Mouse (Mus musculus) neural tube, embryonic 11.5 days (tissue): Measurements from ENCODE around the gene Cbr2. TPM values are rescaled to one million over a fixed set of nuclear protein-coding genes. Genes with fewer than 3 reads are reported as not detected.
A peak's percentile ranks its signal among the peaks of the same experiment; 100 is the strongest.

ENCODE experiments used
- ATAC-seq: fragments of 200-750 bp; cut with Nextera tagmentation; 2 replicates; pipeline ENCODE4 v1.8.0; 2017; ENCODE audit warnings: moderate number of reproducible peaks, mild to moderate bottlenecking, moderate TSS enrichment, moderate library complexity; ENCODE audit not compliant: insufficient read depth, low FRiP score, low TSS enrichment
- DNase-seq: peaks from one replicate; pipeline ENCODE4 v3.0.0-alpha.2; 2015; ENCODE audit warnings: low spot score
- H3K27ac ChIP-seq: fragments of 300-500 bp; sonication (generic); 2 replicates; pipeline ENCODE4 v1.5.1; 2014; ENCODE audit warnings: low read depth, mild to moderate bottlenecking, low read length
- H3K27me3 ChIP-seq: fragments of 300-500 bp; sonication (generic); 2 replicates; pipeline ENCODE4 v1.6.1; 2014; ENCODE audit warnings: mild to moderate bottlenecking, low read length, mixed read lengths; ENCODE audit not compliant: control insufficient read depth, insufficient read depth
- H3K36me3 ChIP-seq: fragments of 300-500 bp; sonication (generic); 2 replicates; pipeline ENCODE4 v1.6.1; 2014; ENCODE audit warnings: mild to moderate bottlenecking, low read length, moderate library complexity, mixed read lengths; ENCODE audit not compliant: control insufficient read depth, insufficient read depth
- H3K4me1 ChIP-seq: fragments of 300-500 bp; sonication (generic); 2 replicates; pipeline ENCODE4 v1.6.1; 2014; ENCODE audit warnings: low read length, mixed read lengths; ENCODE audit not compliant: control insufficient read depth, insufficient read depth
- H3K4me2 ChIP-seq: fragments of 300-500 bp; sonication (generic); 2 replicates; pipeline ENCODE4 v1.6.1; 2014; ENCODE audit warnings: low read depth, mild to moderate bottlenecking, moderate library complexity
- H3K4me3 ChIP-seq: fragments of 300-500 bp; sonication (generic); 2 replicates; pipeline ENCODE4 v1.5.1; 2014; ENCODE audit warnings: low read depth, low read length
- H3K9ac ChIP-seq: fragments of 300-500 bp; sonication (generic); 2 replicates; pipeline ENCODE4 v1.6.1; 2014; ENCODE audit warnings: mild to moderate bottlenecking, low read length
- H3K9me3 ChIP-seq: fragments of 300-500 bp; sonication (generic); 2 replicates; pipeline ENCODE4 v1.6.1; 2016; ENCODE audit warnings: low read length; ENCODE audit not compliant: control insufficient read depth
- WGBS: fragments of 180-500 bp; shearing (Covaris S2); extraction: QIAGEN DNeasy Blood & Tissue Kit; methylation state at CpG from one replicate; pipeline ENCODE4 v1.1.7; 2014; 5-methylcytosine and 5-hydroxymethylcytosine counted together
- polyA plus RNA-seq: library from polyadenylated mRNA; unstranded; fragments of >200 nt; fragmentation: Nextera tagmentation; extraction: Ambion mirVana; gene quantifications from 2 replicates; pipeline ENCODE4 v1.2.1, GENCODE M21; 2014

Gene Cbr2
- polyA plus RNA-seq, 1 experiment from 2014 or later = 2.0 TPM

GRCm38 (mm10) chr11:120695641-120696040, 36.3 kb downstream of the Cbr2 start:
- Histone ChIP-seq H3K4me1 (peaks cover 17% of the 10 kb centered on the region), H3K36me3 (peaks cover 8% of the 10 kb centered on the region), H3K4me3 (no peak overlapping the region), H3K27me3 (no peaks in the 10 kb centered on the region), H3K4me2 (no peak overlapping the region), H3K27ac (peak overlapping the region; percentile 47), H3K9me3 (no peaks in the 10 kb centered on the region), H3K9ac (peak overlapping the region; percentile 29)
- DNase-seq (peak; percentile 54), ATAC-seq (peak; percentile 68)
- WGBS = 7% methylated on average over 12 of the region's 12 CpGs

GRCm38 (mm10) chr11:120695184-120695583, 36.7 kb downstream of the Cbr2 start:
- H3K4me2 ChIP-seq = no peak overlapping the region
- H3K9ac ChIP-seq = peak overlapping the region; percentile 28
- peaks cover 17% of the 10 kb centered on the region for H3K4me1 ChIP-seq
- no peak overlapping the region for H3K4me3 ChIP-seq
- H3K27ac ChIP-seq = peak overlapping the region; percentile 39; the same call in 1 of the 2 replicates
- no peaks in the 10 kb centered on the region for H3K27me3 ChIP-seq
- DNase-seq (peak; percentile 62), ATAC-seq (peak; percentile 83)
- H3K36me3 ChIP-seq = peaks cover 8% of the 10 kb centered on the region
- no peaks in the 10 kb centered on the region for H3K9me3 ChIP-seq
- WGBS = 4% methylated on average over 4 of the region's 4 CpGs

GRCm38 (mm10) chr11:120693461-120693860, 38.5 kb downstream of the Cbr2 start:
- Histone ChIP-seq H3K27me3 (no peaks in the 10 kb centered on the region), H3K9me3 (no peaks in the 10 kb centered on the region), H3K27ac (no peak overlapping the region), H3K4me1 (peaks cover 17% of the 10 kb centered on the region), H3K9ac (no peak overlapping the region), H3K36me3 (peaks cover 10% of the 10 kb centered on the region), H3K4me2 (no peak overlapping the region), H3K4me3 (no peak overlapping the region)
- WGBS = 67% methylated on average over 3 of the region's 3 CpGs
- ATAC-seq = no peak
- DNase-seq = no peak

- H3K27me3 ChIP-seq = no peaks in the 10 kb centered on the region
- H3K4me3 ChIP-seq = no peak overlapping the region
- 94% methylated on average over 4 of the region's 4 CpGs for WGBS
- H3K4me1 ChIP-seq = peaks cover 17% of the 10 kb centered on the region
- no peak overlapping the region for H3K9ac ChIP-seq
- peaks cover 11% of the 10 kb centered on the region for H3K36me3 ChIP-seq
- no peak for ATAC-seq
- no peaks in the 10 kb centered on the region for H3K9me3 ChIP-seq
- no peak overlapping the region for H3K27ac ChIP-seq
- H3K4me2 ChIP-seq = no peak overlapping the region
- no peak for DNase-seq
These were observed 39.4 kb downstream of the Cbr2 start for GRCm38 (mm10) chr11:120692471-120693011.

GRCm38 (mm10) chr11:120689365-120689764, 42.5 kb downstream of the Cbr2 start:
- WGBS = 88% methylated on average over 3 of the region's 3 CpGs
- Histone ChIP-seq H3K4me2 (no peak overlapping the region), H3K4me3 (no peak overlapping the region), H3K27ac (no peak overlapping the region), H3K9ac (no peak overlapping the region), H3K27me3 (no peaks in the 10 kb centered on the region), H3K36me3 (peaks cover 18% of the 10 kb centered on the region), H3K9me3 (no peaks in the 10 kb centered on the region), H3K4me1 (peaks cover 3% of the 10 kb centered on the region; the same call in 1 of the 2 replicates)
- DNase-seq = no peak
- ATAC-seq = no peak

GRCm38 (mm10) chr11:120686650-120687272, 45.2 kb downstream of the Cbr2 start:
- Histone ChIP-seq H3K27me3 (no peaks in the 10 kb centered on the region), H3K9me3 (no peaks in the 10 kb centered on the region), H3K36me3 (peaks cover 15% of the 10 kb centered on the region), H3K4me1 (0 out of 2 replicates have a peak, but pooled peaks cover 3% of the 10 kb centered on the region), H3K4me3 (no peak overlapping the region), H3K27ac (no peak overlapping the region), H3K9ac (no peak overlapping the region), H3K4me2 (no peak overlapping the region)
- no peak for ATAC-seq
- 70% methylated on average over 20 of the region's 20 CpGs for WGBS
- peak; percentile 44 for DNase-seq

- DNase-seq = no peak
- H3K27me3 ChIP-seq = no peaks in the 10 kb centered on the region
- H3K9ac ChIP-seq = no peak overlapping the region
- no peak overlapping the region for H3K4me3 ChIP-seq
- no peaks in the 10 kb centered on the region for H3K9me3 ChIP-seq
- no peak overlapping the region for H3K4me2 ChIP-seq
- no peak for ATAC-seq
- 0 out of 2 replicates have a peak, but pooled peaks cover 3% of the 10 kb centered on the region for H3K4me1 ChIP-seq
- 89% methylated on average over 2 of the region's 2 CpGs for WGBS
- H3K27ac ChIP-seq = no peak overlapping the region
- peaks cover 20% of the 10 kb centered on the region for H3K36me3 ChIP-seq
These were observed 47.3 kb downstream of the Cbr2 start for GRCm38 (mm10) chr11:120684660-120685059.

- Histone ChIP-seq H3K4me1 (0 out of 2 replicates have a peak, but pooled peaks cover 3% of the 10 kb centered on the region), H3K27ac (no peak overlapping the region), H3K27me3 (no peaks in the 10 kb centered on the region), H3K4me3 (no peak overlapping the region), H3K9me3 (no peaks in the 10 kb centered on the region), H3K36me3 (peaks cover 19% of the 10 kb centered on the region), H3K9ac (no peak overlapping the region), H3K4me2 (no peak overlapping the region)
- DNase-seq = no peak
- WGBS = 91% methylated on average over 2 of the region's 2 CpGs
- no peak for ATAC-seq
These were observed 47.8 kb downstream of the Cbr2 start for GRCm38 (mm10) chr11:120684086-120684485.

- WGBS = 91% methylated on average over 3 of the region's 3 CpGs
- Histone ChIP-seq H3K27ac (no peak overlapping the region), H3K9me3 (no peaks in the 10 kb centered on the region), H3K9ac (no peak overlapping the region), H3K4me2 (no peak overlapping the region), H3K36me3 (peaks cover 18% of the 10 kb centered on the region), H3K27me3 (no peaks in the 10 kb centered on the region), H3K4me1 (0 out of 2 replicates have a peak, but pooled peaks cover 3% of the 10 kb centered on the region), H3K4me3 (no peak overlapping the region)
- no peak for ATAC-seq
- no peak for DNase-seq
These were observed 48.4 kb downstream of the Cbr2 start for GRCm38 (mm10) chr11:120683536-120683935.
